Mouse (Mus musculus) embryonic fibroblast, embryonic 13.5 days (primary cell): ENCODE measurements around the gene Otud7b.

ENCODE experiments used
- CTCF ChIP-seq: IDR thresholded peaks from 2 replicates; pipeline ENCODE4 v1.5.1; 2011; ENCODE audit warnings: mild to moderate bottlenecking, control low read depth, low read length, moderate library complexity, borderline replicate concordance; ENCODE audit not compliant: insufficient read depth
- POLR2A ChIP-seq: IDR thresholded peaks from 2 replicates; pipeline ENCODE4 v1.6.1; 2011; ENCODE audit warnings: low read depth, mild to moderate bottlenecking, control low read depth, low read length, moderate library complexity

GRCm38 (mm10) chr3:96178902-96179301 is 74.6 kb downstream of the Otud7b start:
- TF ChIP-seq POLR2A (0 out of 2 replicates have a peak, but pooled peaks have one; percentile 11), CTCF (no peak)
